8 mouse cellular contexts compared by ENCODE assay signal in the genomic region with DNA sequence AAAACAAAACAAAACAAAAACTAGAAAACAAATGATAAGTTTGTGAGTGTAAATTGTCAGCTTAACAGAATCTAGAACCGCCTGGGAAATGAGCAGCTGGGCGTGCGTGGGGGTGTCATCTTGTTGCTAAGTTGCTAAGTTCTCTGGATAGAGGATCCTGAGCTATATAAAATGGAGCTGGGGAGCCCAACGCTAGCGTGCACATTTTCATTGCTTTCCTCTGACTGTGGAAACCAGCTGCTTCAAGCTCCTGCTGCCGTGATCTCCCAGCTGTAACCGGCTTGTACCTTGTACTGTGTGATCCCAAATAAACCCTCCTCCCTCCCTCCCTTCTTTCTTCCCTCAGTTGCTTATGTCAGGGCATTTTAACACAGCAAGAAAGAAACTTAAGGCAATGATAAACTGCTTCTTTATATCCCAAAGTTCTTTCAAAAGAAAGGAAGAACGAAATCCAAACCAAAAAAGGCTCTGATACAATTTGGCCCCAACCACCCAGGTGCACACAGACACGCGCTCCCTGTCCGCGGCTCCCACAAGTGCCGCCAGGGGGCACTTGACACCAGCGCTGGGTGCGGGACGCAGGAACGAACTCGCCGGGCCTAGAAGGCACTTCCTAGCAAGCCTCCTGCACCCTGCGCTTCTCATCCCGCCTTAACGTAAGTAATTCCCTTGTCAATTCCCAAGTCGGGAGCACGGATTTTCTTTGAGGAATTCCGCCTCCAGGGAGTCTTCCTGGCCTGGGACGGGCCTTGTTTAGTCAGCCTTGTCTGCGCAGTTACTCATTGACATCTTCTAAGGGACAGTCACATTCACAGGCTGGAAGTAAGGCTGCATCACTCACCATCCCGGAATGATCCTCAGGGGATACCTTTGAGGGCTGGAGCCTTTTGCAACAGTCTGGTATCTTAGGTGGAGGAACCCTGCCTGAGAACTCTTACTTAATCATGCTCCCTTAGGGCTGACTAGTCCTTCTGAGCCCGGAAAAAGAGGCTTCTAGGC. TPM values are rescaled to one million over a fixed set of nuclear protein-coding genes. Genes with fewer than 3 reads are reported as not detected.
A peak's percentile ranks its signal among the peaks of the same experiment; 100 is the strongest.
DNase-seq lines count a peak whose midpoint lies in the region; ATAC-seq and TF ChIP-seq lines count a peak whose summit lies in the region.

No protein-coding gene starts in this region.

- no peaks in the 10 kb centered on the region for H3K4me1 ChIP-seq in heart, embryonic 16.5 days (ENCODE audit: control insufficient read depth, insufficient read depth, low read length)
- no peaks in the 10 kb centered on the region for H3K4me1 ChIP-seq in lung, adult 2 months (ENCODE audit: control insufficient read depth, insufficient read depth, low read length)

- ATAC-seq in heart, embryonic 16.5 days (replicated peaks; ENCODE audit: extremely low read depth, insufficient read depth, low FRiP score): peak; percentile 79; the same call in 1 of the 2 replicates

- no peak overlapping the region for H3K4me3 ChIP-seq in heart, embryonic 16.5 days (ENCODE audit: low read length)
- no peak overlapping the region for H3K4me3 ChIP-seq in lung, adult 2 months (replicated peaks; ENCODE audit: extremely low read depth, low read depth, low read length)

- TF ChIP-seq CTCF in lung, adult 2 months (IDR thresholded peaks at IDR 0.05; ENCODE audit: insufficient read depth, low read length): peak; percentile 69

- no peak overlapping the region for H3K27ac ChIP-seq in heart, embryonic 16.5 days (ENCODE audit: low read length)

- 18% methylated on average over 29 of the region's 29 CpGs for WGBS in heart, embryonic 16.5 days
- WGBS in lung, adult 2 months: 20% methylated on average over 29 of the region's 29 CpGs

- TF ChIP-seq POLR2A in lung, adult 2 months (IDR thresholded peaks at IDR 0.05; ENCODE audit: borderline replicate concordance, extremely low read depth, low read depth, low read length): no peak

- no peaks in the 10 kb centered on the region for H3K36me3 ChIP-seq in heart, embryonic 16.5 days (ENCODE audit: control insufficient read depth, insufficient read depth)

- H3K27me3 ChIP-seq in heart, embryonic 16.5 days (ENCODE audit: control insufficient read depth, insufficient read depth, low read length): no peaks in the 10 kb centered on the region; the same call in 1 of the 2 replicates

- H3K9ac ChIP-seq in heart, embryonic 16.5 days (ENCODE audit: low read length): 0 out of 2 replicates have a peak overlapping the region, but pooled peaks have one; percentile 4

- H3K9me3 ChIP-seq in heart, embryonic 16.5 days (replicated peaks; ENCODE audit: control insufficient read depth, low read length): no peaks in the 10 kb centered on the region

- H3K4me2 ChIP-seq in heart, embryonic 16.5 days (ENCODE audit: low read depth, low read length): no peak overlapping the region

- DNase-seq in CD4-positive helper T cell, adult 2 months (ENCODE audit: low read depth, low spot score): peak; percentile 74
- peak; percentile 50 for DNase-seq in adrenal gland, adult 8-10 months
- peak; percentile 59 for DNase-seq in embryo, embryonic 11.5 days (ENCODE audit: low read depth, low spot score)
- DNase-seq in kidney, postnatal 4 days: peak; percentile 88 to 92
- DNase-seq in lung, adult 2 months: peak; percentile 73
- DNase-seq in retina, embryonic 14.5 days (ENCODE audit: low spot score): peak; percentile 81
- peak; percentile 88 for DNase-seq in thymus, postnatal 14 days

RNA-seq across cellular contexts. Expression of a gene that starts 12.9 kb away (rescaled TPM):
- 10 to 100 TPM; 36.8 to 56.2 (median 47.5) TPM for total RNA-seq in adrenal gland, adult 8-10 months (2022)
- 4.3 and 4.4 TPM in 2 replicates for polyA plus RNA-seq in heart, embryonic 16.5 days (2015; fragmentation: Nextera tagmentation; extraction: Ambion mirVana)
- 17.1 and 23.2 TPM in 2 replicates for polyA plus RNA-seq in lung, adult 2 months (2012; rRNA removed)

RNA-seq across cellular contexts. Expression of a gene that starts 15.7 kb away (rescaled TPM):
- total RNA-seq in adrenal gland, adult 8-10 months (2022): not detected
- polyA plus RNA-seq in heart, embryonic 16.5 days (2015; fragmentation: Nextera tagmentation; extraction: Ambion mirVana): 0.47 and 2.7 TPM in 2 replicates
- 2.0 and 3.0 TPM in 2 replicates for polyA plus RNA-seq in lung, adult 2 months (2012; rRNA removed)

RNA-seq across cellular contexts. Expression of a gene that starts 27.5 kb away (rescaled TPM):
- total RNA-seq in adrenal gland, adult 8-10 months (2022): 10 to 100 TPM; 12.6 to 17.2 (median 15.2) TPM
- 17.0 and 18.2 TPM in 2 replicates for polyA plus RNA-seq in heart, embryonic 16.5 days (2015; fragmentation: Nextera tagmentation; extraction: Ambion mirVana)
- polyA plus RNA-seq in lung, adult 2 months (2012; rRNA removed): 6.7 and 7.0 TPM in 2 replicates
